Mouse (Mus musculus) erythroblast, embryonic 14.5 days (primary cell): ENCODE measurements around the gene Odf2.

Source experiments
- GATA1 ChIP-seq: IDR thresholded peaks from 2 replicates; pipeline ENCODE4 v1.6.1; 2012; ENCODE audit warnings: low read length, inconsistent platforms, mixed read lengths
- TAL1 ChIP-seq: IDR thresholded peaks from 3 replicates; pipeline ENCODE4 v1.6.1; 2012; ENCODE audit warnings: low read length, inconsistent platforms, mixed read lengths

DNA sequence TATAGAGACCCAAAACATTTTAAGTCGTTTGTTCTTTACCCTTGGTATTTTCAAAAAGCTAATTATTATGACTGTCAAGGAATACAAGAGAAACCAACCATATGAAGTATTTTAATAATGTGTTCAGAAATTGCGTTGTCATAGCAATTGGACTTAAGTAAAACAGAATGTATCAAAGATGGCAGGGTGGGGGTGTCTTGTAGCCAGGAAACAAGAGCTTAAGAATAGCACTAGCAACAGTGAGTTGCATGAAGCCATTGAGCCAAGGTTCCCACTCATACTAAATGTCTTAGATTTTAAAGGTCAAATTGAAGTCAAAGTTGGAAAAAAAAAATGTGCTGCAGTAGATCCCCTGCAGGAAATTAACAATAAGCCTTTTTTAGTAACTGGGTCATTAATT lies 77.8 kb downstream of the Odf2 start:
- TF ChIP-seq GATA1 (no peak), TAL1 (no peak)
